Mouse (Mus musculus) CH12.LX (cell line): ENCODE measurements around the gene Zfp354a. TPM values are rescaled to one million over a fixed set of nuclear protein-coding genes. Genes with fewer than 3 reads are reported as not detected.
"Not testable (repeated sequence)": the region's sequence is repeated elsewhere in the genome, so short reads cannot be mapped to it uniquely, and the experiment has no call there.

Experiments used
- DNase-seq: peaks from one replicate; pipeline ENCODE4 v3.0.0-alpha.2; 2013; ENCODE audit errors: extremely low read depth
- H3K27ac ChIP-seq: 2 replicates; pipeline ENCODE4 v1.5.1; 2012; ENCODE audit warnings: low read depth, mild to moderate bottlenecking, control low read depth, moderate library complexity; ENCODE audit not compliant: insufficient read depth
- H3K27me3 ChIP-seq: replicated peaks from 2 replicates; pipeline ENCODE3; 2012; ENCODE audit warnings: inconsistent platforms
- H3K36me3 ChIP-seq, 2 experiments: replicated peaks in 1 of 2; 2 replicates each; pipeline versions ENCODE3 to v1.6.1; 2012; ENCODE audit warnings: inconsistent platforms in 1 of 2, low read length in 1 of 2, mild to moderate bottlenecking in 1 of 2, mixed read lengths in 1 of 2, moderate library complexity in 1 of 2; ENCODE audit not compliant: control insufficient read depth in 1 of 2, insufficient read depth in 1 of 2
- H3K4me1 ChIP-seq, 2 experiments: 2 replicates each; pipeline ENCODE4 v1.6.1; 2012; ENCODE audit warnings: inconsistent platforms in 1 of 2, moderate library complexity in 1 of 2; ENCODE audit not compliant: insufficient read depth in 2 of 2, control insufficient read depth in 1 of 2
- H3K4me2 ChIP-seq: 2 replicates; pipeline ENCODE4 v1.6.1; 2012; ENCODE audit warnings: low read depth, mild to moderate bottlenecking, control low read depth; ENCODE audit not compliant: poor library complexity, insufficient read depth, severe bottlenecking
- H3K4me3 ChIP-seq, 3 experiments: fragments of 150-350 bp in 1 of 3; sonication (generic) in 1 of 3; replicated peaks in 1 of 3; 2 replicates each; pipeline versions ENCODE3 to v1.5.1; 2011 to 2012; ENCODE audit warnings: low read depth in 2 of 3, low read length in 2 of 3, mild to moderate bottlenecking in 2 of 3, moderate library complexity in 2 of 3, control low read depth in 1 of 3, improper control_type of control experiment in 1 of 3, inconsistent platforms in 1 of 3, mixed read lengths in 1 of 3; ENCODE audit not compliant: poor library complexity in 1 of 3
- H3K79me2 ChIP-seq: replicated peaks from 2 replicates; pipeline ENCODE4 v1.6.1; 2012; ENCODE audit warnings: mild to moderate bottlenecking, moderate library complexity; ENCODE audit not compliant: control insufficient read depth, poor library complexity, insufficient read depth, severe bottlenecking; ENCODE audit errors: extremely low read depth
- H3K9ac ChIP-seq: 2 replicates; pipeline ENCODE4 v1.6.1; 2012; ENCODE audit warnings: low read depth, mild to moderate bottlenecking, control low read depth, moderate library complexity; ENCODE audit not compliant: insufficient read depth
- H3K9me3 ChIP-seq: replicated peaks from 2 replicates; pipeline ENCODE3; 2012; ENCODE audit warnings: low read length, inconsistent platforms, mixed read lengths
- BHLHE40 ChIP-seq: IDR thresholded peaks from 2 replicates; pipeline ENCODE4 v1.6.1; 2011; ENCODE audit warnings: mild to moderate bottlenecking, low read depth, low read length, improper control_type of control experiment
- E2F4 ChIP-seq: IDR thresholded peaks from 2 replicates; pipeline ENCODE4 v1.6.1; 2011; ENCODE audit warnings: low read depth, low read length, improper control_type of control experiment; ENCODE audit not compliant: insufficient replicate concordance
- EP300 ChIP-seq: IDR thresholded peaks from 2 replicates; pipeline ENCODE4 v1.6.1; 2011; ENCODE audit warnings: low read length, improper control_type of control experiment
- ETS1 ChIP-seq: conservative IDR thresholded peaks from 2 replicates; pipeline ENCODE4 v1.6.1; 2012; ENCODE audit warnings: low read depth, mild to moderate bottlenecking, inconsistent platforms, low read length, improper control_type of control experiment, moderate library complexity
- GABPA ChIP-seq: IDR thresholded peaks from 2 replicates; pipeline ENCODE4 v1.6.1; 2012; ENCODE audit warnings: low read depth, low read length, improper control_type of control experiment, inconsistent platforms; ENCODE audit not compliant: insufficient replicate concordance
- IRF4 ChIP-seq: IDR thresholded peaks from 2 replicates; pipeline ENCODE4 v1.6.1; 2014; ENCODE audit warnings: low read depth, mild to moderate bottlenecking, inconsistent platforms, low read length, improper control_type of control experiment
- JUND ChIP-seq: conservative IDR thresholded peaks from 2 replicates; pipeline ENCODE4 v1.6.1; 2011; ENCODE audit warnings: low read depth, low read length, improper control_type of control experiment
- KAT2A ChIP-seq: IDR thresholded peaks from 2 replicates; pipeline ENCODE4 v1.6.1; 2012; ENCODE audit warnings: low read length, improper control_type of control experiment, inconsistent platforms; ENCODE audit not compliant: insufficient replicate concordance
- MAX ChIP-seq: IDR thresholded peaks from 2 replicates; pipeline ENCODE4 v1.6.1; 2011; ENCODE audit warnings: low read length, improper control_type of control experiment
- MAZ ChIP-seq: IDR thresholded peaks from 2 replicates; pipeline ENCODE4 v1.6.1; 2012; ENCODE audit warnings: low read depth, mild to moderate bottlenecking, inconsistent platforms, low read length, improper control_type of control experiment, moderate library complexity
- MEF2A ChIP-seq: IDR thresholded peaks from 2 replicates; pipeline ENCODE4 v1.6.1; 2014; ENCODE audit warnings: low read depth, mild to moderate bottlenecking, inconsistent platforms, low read length, improper control_type of control experiment, borderline replicate concordance
- MXI1 ChIP-seq: IDR thresholded peaks from 2 replicates; pipeline ENCODE4 v1.6.1; 2011; ENCODE audit warnings: mild to moderate bottlenecking, low read depth, low read length, improper control_type of control experiment
- NELFE ChIP-seq: IDR thresholded peaks from 2 replicates; pipeline ENCODE4 v1.6.1; 2011; ENCODE audit warnings: low read depth, low read length, improper control_type of control experiment
- PAX5 ChIP-seq: IDR thresholded peaks from 2 replicates; pipeline ENCODE4 v1.6.1; 2012; ENCODE audit warnings: low read length, inconsistent platforms, mixed read lengths
- RAD21 ChIP-seq: IDR thresholded peaks from 2 replicates; pipeline ENCODE4 v1.6.1; 2011; ENCODE audit warnings: low read depth, mild to moderate bottlenecking, low read length, improper control_type of control experiment, moderate library complexity
- TBP ChIP-seq: conservative IDR thresholded peaks from 2 replicates; pipeline ENCODE4 v1.6.1; 2011; ENCODE audit warnings: low read depth, low read length, improper control_type of control experiment
- TCF12 ChIP-seq: IDR thresholded peaks from 2 replicates; pipeline ENCODE4 v1.6.1; 2014; ENCODE audit warnings: low read depth, mild to moderate bottlenecking, inconsistent platforms, low read length, improper control_type of control experiment
- USF2 ChIP-seq: conservative IDR thresholded peaks from 2 replicates; pipeline ENCODE4 v1.6.1; 2011; ENCODE audit warnings: low read depth, low read length, improper control_type of control experiment
- ZKSCAN1 ChIP-seq: IDR thresholded peaks from 2 replicates; pipeline ENCODE4 v1.6.1; 2012; ENCODE audit warnings: low read depth, inconsistent platforms, low read length, improper control_type of control experiment, borderline replicate concordance
- ZMIZ1 ChIP-seq: IDR thresholded peaks from 2 replicates; pipeline ENCODE4 v1.6.1; 2012; ENCODE audit warnings: low read depth, mild to moderate bottlenecking, inconsistent platforms, low read length, improper control_type of control experiment
- dilution Hi-C: fragments of 300-500 bp; cut with MboI; formaldehyde crosslinking; loops from 2 replicates; pipeline ENCODE4 v1.14.3; 2020; ENCODE audit warnings: low sequenced_read_pairs; ENCODE audit not compliant: extremely low pct_unique_long_range_greater_than_20kb, extremely low pct_ligation_motif_present
- in situ Hi-C: fragments of 300-500 bp; cut with MboI; formaldehyde crosslinking; loops from 3 replicates; pipeline ENCODE4 v1.14.3; 2019; ENCODE audit warnings: low sequenced_read_pairs, low pct_ligation_motif_present, low pct_unique_long_range_greater_than_20kb, mixed read lengths
- polyA plus RNA-seq: library from polyadenylated mRNA; unstranded; fragments of >175 nt; gene quantifications from 2 replicates; pipeline ENCODE4 v1.2.1, GENCODE M21; 2012; ENCODE audit warnings: low read depth; ENCODE audit not compliant: insufficient read length
- total RNA-seq, 2 experiments: library from RNA; depleted of rRNA; stranded (reverse); fragments of 300-350 nt in 1 of 2; fragments of >200 nt in 1 of 2; gene quantifications; 2 replicates each; pipeline ENCODE4 v1.2.3; 2012 to 2014

Gene Zfp354a
- total and polyA plus RNA-seq, 3 experiments, result not detected

- no peak for DNase-seq
- no peaks in the 10 kb centered on the region for H3K9me3 ChIP-seq
- H3K79me2 ChIP-seq, result no peaks in the 10 kb centered on the region
- dilution Hi-C loops (no loop called here), in situ Hi-C loops (no loop called here)
- H3K36me3 ChIP-seq, result no peaks in the 10 kb centered on the region
- H3K27me3 ChIP-seq, result no peaks in the 10 kb centered on the region
- H3K27ac ChIP-seq, result no peak overlapping the region
- H3K4me1 ChIP-seq, result no peaks in the 10 kb centered on the region
- TF ChIP-seq KAT2A (no peak), MAZ (no peak), MXI1 (no peak), MEF2A (no peak), PAX5 (no peak), USF2 (no peak), EP300 (no peak), IRF4 (no peak), TBP (no peak), TCF12 (no peak), JUND (no peak), BHLHE40 (no peak), E2F4 (no peak), RAD21 (no peak), ZKSCAN1 (no peak), MAX (no peak), ETS1 (no peak), NELFE (no peak), ZMIZ1 (no peak), GABPA (no peak)
- no peak overlapping the region for H3K4me3 ChIP-seq
- no peak overlapping the region for H3K9ac ChIP-seq
- no peak overlapping the region for H3K4me2 ChIP-seq
These were observed 23.1 kb upstream of the Zfp354a start for GRCm38 (mm10) chr11:51035951-51036350.

DNA sequence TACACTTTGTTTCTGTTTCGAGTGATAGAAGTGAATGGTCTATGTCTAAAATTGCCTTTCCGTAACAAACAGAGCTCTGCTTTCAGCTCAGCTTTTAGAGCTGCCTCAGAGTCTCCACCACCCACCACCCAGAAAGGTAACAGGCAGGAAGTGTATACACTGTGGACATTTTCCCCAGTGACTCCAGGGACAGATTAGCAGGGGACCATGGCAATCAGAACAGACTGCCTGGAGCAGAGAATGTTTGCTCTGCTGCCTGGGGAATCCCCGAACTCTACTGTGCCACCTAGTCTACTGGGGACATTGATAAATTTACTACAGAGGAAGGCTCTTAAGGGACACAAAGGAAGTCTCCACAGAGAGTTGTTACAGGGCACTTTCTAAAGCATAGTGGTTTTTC lies 14.3 kb upstream of the Zfp354a start:
- H3K4me2 ChIP-seq, H3K9ac ChIP-seq, in situ Hi-C loops, H3K4me3 ChIP-seq, dilution Hi-C loops, H3K79me2 ChIP-seq, H3K27ac ChIP-seq, H3K36me3 ChIP-seq, DNase-seq, H3K4me1 ChIP-seq, H3K9me3 ChIP-seq: not testable (repeated sequence)
- peaks cover 32% of the 10 kb centered on the region for H3K27me3 ChIP-seq

- H3K4me3 ChIP-seq, H3K4me1 ChIP-seq, H3K9me3 ChIP-seq, in situ Hi-C loops, H3K9ac ChIP-seq, dilution Hi-C loops, H3K27ac ChIP-seq, H3K79me2 ChIP-seq, H3K4me2 ChIP-seq, H3K36me3 ChIP-seq, DNase-seq: not testable (repeated sequence)
- peaks cover 41% of the 10 kb centered on the region for H3K27me3 ChIP-seq
These were observed 11.2 kb upstream of the Zfp354a start, which contains the start of gene Olfr1375 for GRCm38 (mm10) chr11:51047809-51048208. Gene Olfr1375, plus strand, starts transcription at chr11:51048109.
